Comparison of ENCODE assay signal across 10 mouse cellular contexts in the genomic region with DNA sequence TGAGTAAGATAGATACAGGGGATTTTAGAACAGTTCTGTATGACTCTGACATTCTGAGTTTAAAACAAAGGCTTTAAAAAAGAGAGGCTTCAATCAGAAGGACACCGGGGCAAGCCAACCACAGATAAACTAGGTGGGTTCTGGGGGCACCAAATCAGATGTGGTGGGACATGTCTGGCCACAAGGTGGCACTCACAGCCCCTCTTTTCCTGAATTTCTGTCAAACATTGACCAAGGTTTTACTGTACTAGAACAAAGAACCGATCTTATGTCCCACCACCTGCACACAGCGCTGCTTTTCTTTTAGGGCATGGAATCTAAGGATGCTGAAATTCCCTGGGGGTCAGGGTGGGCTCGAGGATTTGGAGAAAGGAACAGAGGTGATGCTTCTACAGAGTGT.
DNase-seq lines count a peak whose midpoint lies in the region; ATAC-seq and TF ChIP-seq lines count a peak whose summit lies in the region.
"Had no signal": no experiment of that assay in that cellular context is flagged by ENCODE, and none has a peak within 500 bp of the region (broad histone marks: within the 10 kb centered on the region; RNA-seq: fewer than 3 reads in every experiment).

No protein-coding gene starts in this region.

- peak; percentile 47 for TF ChIP-seq CTCF in lung, adult 2 months (IDR thresholded peaks at IDR 0.05; ENCODE audit: insufficient read depth, low read length)

- H3K4me1 ChIP-seq in lung, adult 2 months (ENCODE audit: control insufficient read depth, insufficient read depth, low read length): no peaks in the 10 kb centered on the region
- H3K4me1 ChIP-seq: liver, embryonic 13.5 days had no signal

- peak; percentile 69 to 70 for DNase-seq in layer of hippocampus, postnatal 10 days (ENCODE audit: low spot score in 2 of 2)
- DNase-seq in layer of hippocampus, adult 9-10 months (ENCODE audit: low spot score): no peak
- peak; percentile 59 for DNase-seq in R1 (ENCODE audit: low read depth, low spot score)
- DNase-seq in cerebellum, adult 9-11 months: peak; percentile 1
- peak; percentile 28 for DNase-seq in lung, adult 2 months
- peak; percentile 58 for DNase-seq in right cerebral cortex, postnatal 4 days
- DNase-seq: liver, embryonic 13.5 days had no signal

- H3K4me3 ChIP-seq in lung, adult 2 months (replicated peaks; ENCODE audit: extremely low read depth, low read depth, low read length): no peak overlapping the region
- H3K4me3 ChIP-seq: erythroblast, embryonic 14.5 days; liver, embryonic 13.5 days had no signal

- WGBS in lung, adult 2 months: 22% methylated on average over 4 of the region's 4 CpGs

- TF ChIP-seq POLR2A in lung, adult 2 months (IDR thresholded peaks at IDR 0.05; ENCODE audit: borderline replicate concordance, extremely low read depth, low read depth, low read length): no peak

- ATAC-seq in hematopoietic stem cell, adult 5-6 weeks (replicated peaks in 1 of 2; ENCODE audit: insufficient read depth in 1 of 2, low FRiP score in 2 of 2, low TSS enrichment in 1 of 2, low read depth in 1 of 2, poor library complexity in 2 of 2, severe bottlenecking in 2 of 2): peak; percentile 53; a peak in 2 of 4 replicates
- no peak for ATAC-seq in activated CD4-positive, CD25-positive, alpha-beta regulatory T cell, adult 4 months
